Mouse (Mus musculus) stomach, postnatal 0 days (tissue): Measurements from ENCODE around the gene Tpk1. TPM values are rescaled to one million over a fixed set of nuclear protein-coding genes. Genes with fewer than 3 reads are reported as not detected.

Experiments
- ATAC-seq: fragments of 200-750 bp; cut with Nextera tagmentation; 2 replicates; pipeline ENCODE4 v1.8.0; 2017; ENCODE audit not compliant: low FRiP score, low TSS enrichment
- DNase-seq: peaks from one replicate; pipeline ENCODE4 v3.0.0-alpha.2; 2016; ENCODE audit warnings: low spot score
- H3K27ac ChIP-seq: fragments of 300-500 bp; sonication (generic); replicated peaks from 2 replicates; pipeline ENCODE4 v1.5.1; 2014; ENCODE audit warnings: mild to moderate bottlenecking, control low read depth
- H3K27me3 ChIP-seq: fragments of 300-500 bp; sonication (generic); 2 replicates; pipeline ENCODE4 v1.6.1; 2014; ENCODE audit warnings: low read length; ENCODE audit not compliant: control insufficient read depth, insufficient read depth
- H3K36me3 ChIP-seq: fragments of 300-500 bp; sonication (generic); 2 replicates; pipeline ENCODE4 v1.6.1; 2014; ENCODE audit warnings: low read length, mixed read lengths; ENCODE audit not compliant: control insufficient read depth, insufficient read depth
- H3K4me1 ChIP-seq: fragments of 300-500 bp; sonication (generic); replicated peaks from 2 replicates; pipeline ENCODE4 v1.6.1; 2014; ENCODE audit warnings: antibody characterized with exemption; ENCODE audit not compliant: control insufficient read depth, insufficient read depth
- H3K4me2 ChIP-seq: fragments of 300-500 bp; sonication (generic); replicated peaks from 2 replicates; pipeline ENCODE4 v1.6.1; 2014; ENCODE audit warnings: low read depth, mild to moderate bottlenecking, control low read depth, moderate library complexity
- H3K4me3 ChIP-seq: fragments of 300-500 bp; sonication (generic); 2 replicates; pipeline ENCODE4 v1.5.1; 2014; ENCODE audit warnings: low read depth, low read length, control low read depth
- H3K9ac ChIP-seq: fragments of 300-500 bp; sonication (generic); 2 replicates; pipeline ENCODE4 v1.6.1; 2014; ENCODE audit warnings: mild to moderate bottlenecking, low read length, control low read depth, mixed read lengths
- H3K9me3 ChIP-seq: fragments of 300-500 bp; sonication (generic); 2 replicates; pipeline ENCODE4 v1.6.1; 2016; ENCODE audit warnings: low read length; ENCODE audit not compliant: control insufficient read depth
- CTCF ChIP-seq: IDR thresholded peaks from 2 replicates; pipeline ENCODE4 v1.5.1; 2016; ENCODE audit warnings: antibody characterized with exemption, low read depth, mild to moderate bottlenecking, moderate library complexity
- EP300 ChIP-seq: optimal IDR thresholded peaks from 2 replicates; pipeline ENCODE3; 2016; ENCODE audit warnings: antibody characterized with exemption
- WGBS: fragments of 180-500 bp; shearing (Covaris S2); extraction: QIAGEN DNeasy Blood & Tissue Kit; methylation state at CpG from one replicate; pipeline ENCODE4 v1.1.7; 2014; 5-methylcytosine and 5-hydroxymethylcytosine counted together
- polyA plus RNA-seq: library from polyadenylated mRNA; unstranded; fragments of >200 nt; fragmentation: Nextera tagmentation; extraction: Ambion mirVana; gene quantifications from 2 replicates; pipeline ENCODE4 v1.2.1, GENCODE M21; 2015

Gene Tpk1
- polyA plus RNA-seq, 1 experiment from 2014 or later = 21.4 TPM

GRCm38 (mm10) chr6:43403076-43403475 lies 263.0 kb downstream of the Tpk1 start:
- H3K4me3 ChIP-seq = no peak overlapping the region
- H3K9ac ChIP-seq = no peak overlapping the region
- H3K9me3 ChIP-seq = no peaks in the 10 kb centered on the region
- no peaks in the 10 kb centered on the region for H3K27me3 ChIP-seq
- no peak overlapping the region for H3K27ac ChIP-seq
- no peaks in the 10 kb centered on the region for H3K36me3 ChIP-seq
- ATAC-seq (no peak), DNase-seq (no peak)
- no peak overlapping the region for H3K4me2 ChIP-seq
- no peak for TF ChIP-seq EP300
- no peak for TF ChIP-seq CTCF
- 73% methylated on average over 3 of the region's 3 CpGs for WGBS
- no peaks in the 10 kb centered on the region for H3K4me1 ChIP-seq

- Histone ChIP-seq H3K27me3 (no peaks in the 10 kb centered on the region), H3K4me3 (no peak overlapping the region), H3K9ac (no peak overlapping the region), H3K4me1 (no peaks in the 10 kb centered on the region), H3K4me2 (no peak overlapping the region), H3K36me3 (no peaks in the 10 kb centered on the region), H3K27ac (no peak overlapping the region), H3K9me3 (no peaks in the 10 kb centered on the region)
- DNase-seq = no peak
- WGBS = 78% methylated on average over 6 of the region's 6 CpGs
- TF ChIP-seq CTCF = no peak
- TF ChIP-seq EP300 = no peak
- no peak for ATAC-seq
These were observed 263.7 kb downstream of the Tpk1 start for GRCm38 (mm10) chr6:43402219-43402997.

- no peak for TF ChIP-seq EP300
- TF ChIP-seq CTCF = no peak
- ATAC-seq (no peak), DNase-seq (no peak)
- Histone ChIP-seq H3K27ac (no peak overlapping the region), H3K4me2 (no peak overlapping the region), H3K9ac (no peak overlapping the region), H3K4me1 (no peaks in the 10 kb centered on the region), H3K36me3 (no peaks in the 10 kb centered on the region), H3K27me3 (no peaks in the 10 kb centered on the region), H3K4me3 (no peak overlapping the region), H3K9me3 (no peaks in the 10 kb centered on the region)
- WGBS = 75% methylated on average over 1 of the region's 1 CpGs
These were observed 269.7 kb downstream of the Tpk1 start for GRCm38 (mm10) chr6:43396426-43396825.

- no peak overlapping the region for H3K9ac ChIP-seq
- TF ChIP-seq CTCF (peak; percentile 71), EP300 (no peak)
- no peak overlapping the region for H3K4me2 ChIP-seq
- H3K4me3 ChIP-seq = no peak overlapping the region
- no peak for ATAC-seq
- H3K27ac ChIP-seq = no peak overlapping the region
- no peaks in the 10 kb centered on the region for H3K36me3 ChIP-seq
- H3K4me1 ChIP-seq = no peaks in the 10 kb centered on the region
- H3K9me3 ChIP-seq = no peaks in the 10 kb centered on the region
- WGBS = 70% methylated on average over 2 of the region's 2 CpGs
- no peaks in the 10 kb centered on the region for H3K27me3 ChIP-seq
- no peak for DNase-seq
These were observed 270.5 kb downstream of the Tpk1 start for GRCm38 (mm10) chr6:43395538-43395937.

- Histone ChIP-seq H3K4me1 (no peaks in the 10 kb centered on the region), H3K4me2 (no peak overlapping the region), H3K27me3 (no peaks in the 10 kb centered on the region), H3K9me3 (no peaks in the 10 kb centered on the region), H3K4me3 (no peak overlapping the region), H3K27ac (no peak overlapping the region), H3K9ac (no peak overlapping the region), H3K36me3 (no peaks in the 10 kb centered on the region)
- ATAC-seq = no peak
- DNase-seq = no peak
- 89% methylated on average over 1 of the region's 1 CpGs for WGBS
- no peak for TF ChIP-seq CTCF
- TF ChIP-seq EP300 = no peak
These were observed 274.7 kb downstream of the Tpk1 start for GRCm38 (mm10) chr6:43391358-43391757.

- Histone ChIP-seq H3K9ac (no peak overlapping the region), H3K4me3 (no peak overlapping the region), H3K27ac (no peak overlapping the region), H3K4me2 (no peak overlapping the region), H3K27me3 (no peaks in the 10 kb centered on the region), H3K9me3 (no peaks in the 10 kb centered on the region), H3K4me1 (no peaks in the 10 kb centered on the region), H3K36me3 (no peaks in the 10 kb centered on the region)
- TF ChIP-seq CTCF (no peak), EP300 (no peak)
- ATAC-seq (peak; percentile 42; the same call in 1 of the 2 replicates), DNase-seq (no peak)
- WGBS = 54% methylated on average over 1 of the region's 1 CpGs
These were observed 278.8 kb downstream of the Tpk1 start for GRCm38 (mm10) chr6:43387273-43387672.
